Mouse (Mus musculus) gastrocnemius, postnatal 10 days (tissue): ENCODE measurements around the gene Maml2. TPM values are rescaled to one million over a fixed set of nuclear protein-coding genes. Genes with fewer than 3 reads are reported as not detected.

Experiments used
- DNase-seq: peaks from one replicate; pipeline ENCODE4 v3.0.0; 2021; ENCODE audit warnings: mixed read lengths
- total RNA-seq, 2 experiments: library from RNA; stranded (reverse); gene quantifications; 2 replicates each; pipeline ENCODE4 v1.2.3; 2021

Gene Maml2
- total RNA-seq, 2 experiments from 2014 or later = 5.6 to 6.8 TPM

- no peak for DNase-seq
Measured at GRCm38 (mm10) chr9:13448716-13449115, 151.0 kb downstream of the Maml2 start.

GRCm38 (mm10) chr9:13454651-13455123 is 156.9 kb downstream of the Maml2 start:
- DNase-seq = no peak

GRCm38 (mm10) chr9:13455231-13455630 is 157.5 kb downstream of the Maml2 start:
- DNase-seq = no peak

- no peak for DNase-seq
Measured at GRCm38 (mm10) chr9:13457774-13458173, 160.0 kb downstream of the Maml2 start.

GRCm38 (mm10) chr9:13459371-13459770 is 161.6 kb downstream of the Maml2 start:
- DNase-seq = no peak

GRCm38 (mm10) chr9:13460012-13460411 is 162.3 kb downstream of the Maml2 start:
- no peak for DNase-seq

GRCm38 (mm10) chr9:13460926-13461325 is 163.2 kb downstream of the Maml2 start:
- DNase-seq = no peak

- no peak for DNase-seq
Measured at GRCm38 (mm10) chr9:13465358-13466020, 167.7 kb downstream of the Maml2 start.

GRCm38 (mm10) chr9:13466351-13466750 is 168.6 kb downstream of the Maml2 start:
- DNase-seq = no peak

GRCm38 (mm10) chr9:13466816-13467215 is 169.1 kb downstream of the Maml2 start:
- no peak for DNase-seq

GRCm38 (mm10) chr9:13467745-13468144 is 170.0 kb downstream of the Maml2 start:
- DNase-seq = no peak

- no peak for DNase-seq
Measured at GRCm38 (mm10) chr9:13468778-13469177, 171.0 kb downstream of the Maml2 start.

GRCm38 (mm10) chr9:13470013-13470412 is 172.3 kb downstream of the Maml2 start:
- DNase-seq = no peak

GRCm38 (mm10) chr9:13474951-13475350 is 177.2 kb downstream of the Maml2 start:
- no peak for DNase-seq

- DNase-seq = no peak
Measured at GRCm38 (mm10) chr9:13479275-13479674, 181.5 kb downstream of the Maml2 start.

- no peak for DNase-seq
Measured at GRCm38 (mm10) chr9:13483199-13484068, 185.7 kb downstream of the Maml2 start.

- no peak for DNase-seq
Measured at GRCm38 (mm10) chr9:13484267-13485240, 186.8 kb downstream of the Maml2 start.

GRCm38 (mm10) chr9:13485914-13486313 is 188.2 kb downstream of the Maml2 start:
- DNase-seq = no peak

- no peak for DNase-seq
Measured at GRCm38 (mm10) chr9:13491107-13491506, 193.3 kb downstream of the Maml2 start.

GRCm38 (mm10) chr9:13491854-13492620 is 194.3 kb downstream of the Maml2 start:
- DNase-seq = no peak

- DNase-seq = no peak
Measured at GRCm38 (mm10) chr9:13492807-13493206, 195.1 kb downstream of the Maml2 start.
